Mouse (Mus musculus) brain, embryonic 14.5 days (tissue): ENCODE data around the gene Trir.

ENCODE experiments used
- CTCF ChIP-seq: fragments of 200-500 bp; IDR thresholded peaks from 2 replicates; pipeline ENCODE4 v1.5.1; 2012; ENCODE audit warnings: inconsistent platforms, mild to moderate bottlenecking, moderate library complexity, borderline replicate concordance; ENCODE audit not compliant: insufficient read depth, insufficient read length; ENCODE audit errors: extremely low read depth
- POLR2A ChIP-seq: fragments of 200-500 bp; IDR thresholded peaks from 2 replicates; pipeline ENCODE4 v1.6.1; 2012; ENCODE audit warnings: mild to moderate bottlenecking, inconsistent platforms, borderline replicate concordance; ENCODE audit not compliant: poor library complexity, insufficient read depth, insufficient read length, severe bottlenecking; ENCODE audit errors: extremely low read depth

DNA sequence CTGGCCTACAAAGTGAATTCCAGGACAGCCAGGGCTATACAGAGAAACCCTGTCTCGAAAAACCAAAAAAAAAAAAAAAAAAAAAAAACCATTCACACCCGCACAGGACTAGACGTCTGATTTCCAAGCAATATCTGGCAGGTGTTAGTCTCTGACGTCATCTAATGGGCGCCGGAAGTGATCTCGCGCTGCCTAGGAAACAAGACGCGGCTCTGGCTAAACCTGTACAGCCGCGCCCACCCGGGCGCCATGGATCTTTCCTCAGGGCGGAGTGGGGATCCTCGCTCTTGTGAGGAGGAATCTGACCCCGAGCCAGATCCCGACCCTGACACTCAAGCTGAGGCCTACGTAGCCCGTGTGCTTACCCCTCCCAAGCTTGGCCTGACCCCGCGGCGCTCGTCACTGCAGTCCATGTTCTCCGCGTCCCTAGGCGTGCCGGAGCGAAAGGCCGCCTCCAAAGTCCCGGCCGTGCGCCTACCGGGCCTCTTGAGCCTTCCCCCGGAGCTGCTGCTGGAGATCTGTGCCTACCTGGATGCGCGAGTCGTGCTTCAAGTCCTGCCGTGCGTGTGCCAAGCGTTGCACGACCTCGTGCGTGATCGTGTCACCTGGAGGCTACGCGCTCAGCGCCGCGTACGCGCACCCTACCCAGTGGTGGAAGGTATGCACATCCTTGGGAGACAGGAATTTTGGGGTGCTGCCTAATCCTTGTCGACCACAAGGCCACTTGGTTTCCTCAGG, 33.4 kb downstream of the Trir start, which contains the start of gene Fbxw9:
- TF ChIP-seq POLR2A, result 0 out of 2 replicates have a peak, but pooled peaks have one; percentile 25
- TF ChIP-seq CTCF, result no peak
